Mouse (Mus musculus): ENCODE data around the gene Tekt3. TPM values are rescaled to one million over a fixed set of nuclear protein-coding genes. Genes with fewer than 3 reads are reported as not detected.

Gene Tekt3
- total and polyA plus RNA-seq, 3 experiments, result not detected

DNA sequence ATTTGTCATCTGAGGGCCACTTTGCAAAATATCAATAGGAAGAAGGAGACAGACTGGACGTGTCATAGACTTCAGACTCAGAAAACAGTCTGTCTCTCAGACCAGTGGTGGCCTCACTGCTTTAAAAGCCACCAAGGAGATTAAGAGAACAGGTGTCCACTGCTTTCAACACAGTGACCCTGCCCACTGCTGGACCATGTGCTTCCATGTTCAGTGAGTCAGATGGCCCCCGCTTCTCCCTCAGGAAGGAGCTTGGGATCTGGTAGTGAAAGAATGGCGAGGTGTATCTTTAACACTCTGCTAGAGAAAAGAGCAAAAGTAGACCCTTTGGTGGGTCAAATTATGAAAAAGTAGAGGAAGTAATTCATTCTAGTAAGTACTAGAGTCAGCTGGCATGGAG lies 48.9 kb downstream of the Tekt3 start:
- Histone ChIP-seq H3K79me2 (ENCODE audit: control insufficient read depth, insufficient read depth, low read length, poor library complexity) (no peaks in the 10 kb centered on the region), H3K4me1 (ENCODE audit: control insufficient read depth in 1 of 2, insufficient read depth in 2 of 2, low read length in 2 of 2) (no peaks in the 10 kb centered on the region), H3K36me3 (ENCODE audit: control insufficient read depth in 1 of 2, insufficient read depth in 2 of 2, low read length in 2 of 2) (no peaks in the 10 kb centered on the region), H3K9me3 (replicated peaks; ENCODE audit: insufficient read depth, low read length) (no peaks in the 10 kb centered on the region), H3K27me3 (ENCODE audit: control insufficient read depth in 1 of 2, insufficient read depth in 2 of 2, low read length in 2 of 2) (peaks cover 0 to 2% of the 10 kb centered on the region in 2 experiments; a peak in 1 of 4 replicates), H3K27ac (ENCODE audit: control insufficient read depth, low read depth, low read length) (no peak overlapping the region), H3K9ac (ENCODE audit: control insufficient read depth, low read depth, low read length, poor library complexity, severe bottlenecking) (no peak overlapping the region), H3K4me3 (ENCODE audit: control insufficient read depth in 1 of 2, insufficient read depth in 1 of 2, low read depth in 2 of 2, low read length in 2 of 2) (no peak overlapping the region)
- no peak for TF ChIP-seq TCF12 (IDR thresholded peaks at IDR 0.05; ENCODE audit: low read depth, low read length)
- TF ChIP-seq NRF1 (IDR thresholded peaks at IDR 0.05; ENCODE audit: insufficient read depth, low read depth, low read length, poor library complexity, severe bottlenecking), result no peak
- no peak for TF ChIP-seq MEF2A (IDR thresholded peaks at IDR 0.05; ENCODE audit: extremely low read depth, insufficient replicate concordance, low read depth, low read length, poor library complexity, severe bottlenecking)
- no peak for TF ChIP-seq POLR2AphosphoS2 (IDR thresholded peaks at IDR 0.05; ENCODE audit: low read length)
- TF ChIP-seq MYB (IDR thresholded peaks at IDR 0.05; ENCODE audit: low read depth, low read length), result no peak
- TF ChIP-seq ZMIZ1 (IDR thresholded peaks at IDR 0.05; ENCODE audit: low read depth, low read length), result no peak
- no peak for TF ChIP-seq MXI1 (IDR thresholded peaks at IDR 0.05; ENCODE audit: low read depth, low read length)
- no peak for TF ChIP-seq CHD2 (IDR thresholded peaks at IDR 0.05; ENCODE audit: low read length)
- no peak for TF ChIP-seq RCOR1 (IDR thresholded peaks at IDR 0.05; ENCODE audit: low read depth, low read length)
- no peak for TF ChIP-seq E2F4 (IDR thresholded peaks at IDR 0.05; ENCODE audit: borderline replicate concordance, low read depth, low read length)
- TF ChIP-seq CHD1 (IDR thresholded peaks at IDR 0.05; ENCODE audit: low read depth, low read length), result no peak
- no peak for TF ChIP-seq MAX (IDR thresholded peaks at IDR 0.05; ENCODE audit: low read length)
- TF ChIP-seq ZKSCAN1 (IDR thresholded peaks at IDR 0.05; ENCODE audit: low read depth, low read length), result no peak
- TF ChIP-seq BHLHE40 (IDR thresholded peaks at IDR 0.05; ENCODE audit: borderline replicate concordance, low read depth, low read length), result no peak
- TF ChIP-seq GABPA (IDR thresholded peaks at IDR 0.05; ENCODE audit: low read depth, low read length), result no peak
- no peak for TF ChIP-seq HCFC1 (IDR thresholded peaks at IDR 0.05; ENCODE audit: low read depth, low read length)
- no peak for TF ChIP-seq ETS1 (IDR thresholded peaks at IDR 0.05; ENCODE audit: low read depth, low read length)
- no peak for DNase-seq (ENCODE audit: low read depth, low spot score)

DNA sequence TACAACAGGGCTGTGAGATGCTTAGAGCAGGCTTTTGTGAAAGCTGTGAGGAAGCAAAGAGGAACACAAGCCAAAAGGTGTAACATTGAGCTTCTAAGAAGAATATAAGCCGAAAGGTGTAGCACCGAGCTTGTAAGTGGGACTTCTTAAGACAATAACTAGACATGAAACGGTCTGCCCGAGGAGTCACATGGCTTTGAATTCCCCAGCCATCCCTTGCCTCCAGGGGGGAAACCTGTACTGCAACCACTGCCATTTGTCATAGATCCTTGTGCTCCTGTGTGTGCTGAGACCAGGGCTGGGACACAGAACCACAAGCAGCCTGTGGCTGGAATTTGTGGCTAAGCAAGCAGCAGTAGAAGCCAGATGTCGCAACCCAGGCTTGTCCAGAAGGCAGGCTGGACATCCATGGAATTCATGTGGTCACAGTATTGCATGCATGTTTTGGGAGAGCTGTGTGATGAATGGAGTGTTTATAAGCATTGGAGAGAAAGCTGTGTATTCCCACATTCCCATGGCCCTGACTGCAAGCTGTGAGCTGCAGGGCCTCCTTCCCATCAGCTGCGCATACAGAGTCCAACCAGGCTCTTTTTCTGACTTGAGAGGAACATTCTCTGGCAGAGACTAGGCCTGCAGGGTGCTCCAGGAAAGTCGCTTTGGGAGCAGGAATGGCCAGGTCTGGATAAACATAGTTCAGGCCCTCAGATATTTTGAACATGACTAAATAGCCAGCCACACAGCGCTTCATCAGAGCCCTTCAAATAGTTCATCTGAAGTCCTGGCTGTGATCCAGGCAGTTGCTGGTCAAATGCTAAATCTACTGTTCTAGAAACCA lies 53.6 kb downstream of the Tekt3 start:
- DNase-seq (ENCODE audit: low read depth, low spot score), result no peak
- TF ChIP-seq KAT2A (conservative IDR thresholded peaks at IDR 0.05; ENCODE audit: low read depth, low read length), result no peak
- TF ChIP-seq MEF2A (IDR thresholded peaks at IDR 0.05; ENCODE audit: extremely low read depth, insufficient replicate concordance, low read depth, low read length, poor library complexity, severe bottlenecking), result no peak
- no peak for TF ChIP-seq NELFE (IDR thresholded peaks at IDR 0.05; ENCODE audit: low read depth, low read length)
- TF ChIP-seq POLR2AphosphoS2 (IDR thresholded peaks at IDR 0.05; ENCODE audit: low read length), result no peak
- TF ChIP-seq MAZ (IDR thresholded peaks at IDR 0.05; ENCODE audit: low read depth, low read length), result no peak
- no peak for TF ChIP-seq SIN3A (IDR thresholded peaks at IDR 0.05; ENCODE audit: low read length)
- H3K27ac ChIP-seq (ENCODE audit: control insufficient read depth, low read depth, low read length), result no peak overlapping the region
- no peaks in the 10 kb centered on the region for H3K9me3 ChIP-seq (replicated peaks; ENCODE audit: insufficient read depth, low read length)
- H3K27me3 ChIP-seq (ENCODE audit: control insufficient read depth in 1 of 2, insufficient read depth in 2 of 2, low read length in 2 of 2), result peaks cover 0 to 2% of the 10 kb centered on the region in 2 experiments; a peak in 1 of 4 replicates
- no peaks in the 10 kb centered on the region for H3K4me1 ChIP-seq (ENCODE audit: control insufficient read depth in 1 of 2, insufficient read depth in 2 of 2, low read length in 2 of 2)
- no peak overlapping the region for H3K4me3 ChIP-seq (ENCODE audit: control insufficient read depth in 1 of 2, insufficient read depth in 1 of 2, low read depth in 2 of 2, low read length in 2 of 2)
- no peak overlapping the region for H3K9ac ChIP-seq (ENCODE audit: control insufficient read depth, low read depth, low read length, poor library complexity, severe bottlenecking)
- no peaks in the 10 kb centered on the region for H3K79me2 ChIP-seq (ENCODE audit: control insufficient read depth, insufficient read depth, low read length, poor library complexity)
- no peaks in the 10 kb centered on the region for H3K36me3 ChIP-seq (ENCODE audit: control insufficient read depth in 1 of 2, insufficient read depth in 2 of 2, low read length in 2 of 2)

Measured in MEL (cell line).